Mouse (Mus musculus) neural tube, postnatal 0 days (tissue): ENCODE data around the gene Apol8. TPM values are rescaled to one million over a fixed set of nuclear protein-coding genes. Genes with fewer than 3 reads are reported as not detected.

ENCODE experiments used
- polyA plus RNA-seq: library from polyadenylated mRNA; unstranded; fragments of >200 nt; fragmentation: Nextera tagmentation; extraction: Ambion mirVana; gene quantifications from 2 replicates; pipeline ENCODE4 v1.2.1, GENCODE M21; 2015

The Apol8 gene
- polyA plus RNA-seq, result 0.23 and 0.38 TPM in 2 replicates

DNA sequence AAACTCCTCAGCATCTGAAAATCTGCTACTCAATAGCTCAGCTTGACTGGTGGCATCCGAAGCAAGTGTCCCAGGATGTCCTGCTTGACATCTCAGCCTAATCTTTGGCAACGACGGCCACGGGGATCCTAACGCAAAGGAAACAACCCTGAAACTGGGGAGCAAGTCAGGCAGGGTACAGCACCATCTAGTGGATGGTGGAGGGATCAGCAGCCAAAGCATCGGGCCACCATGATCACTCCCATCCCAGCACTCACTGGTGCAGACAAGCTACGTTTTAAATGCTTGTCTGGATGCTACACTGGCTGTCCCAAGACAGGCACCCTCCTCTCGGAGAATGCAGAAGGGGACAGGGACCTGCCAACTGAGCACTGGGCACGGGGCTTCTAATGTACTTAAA, at the start of gene Apol8:
TSS of gene Apol8 (minus strand) at position 156 of the 400 bp plus-strand sequence.

GRCm38 (mm10) chr15:77728739-77729138, 28.1 kb downstream of the Apol8 start, which contains the start of gene Apol9b:
Gene Apol9b, plus strand, starts transcription at chr15:77729039.

DNA sequence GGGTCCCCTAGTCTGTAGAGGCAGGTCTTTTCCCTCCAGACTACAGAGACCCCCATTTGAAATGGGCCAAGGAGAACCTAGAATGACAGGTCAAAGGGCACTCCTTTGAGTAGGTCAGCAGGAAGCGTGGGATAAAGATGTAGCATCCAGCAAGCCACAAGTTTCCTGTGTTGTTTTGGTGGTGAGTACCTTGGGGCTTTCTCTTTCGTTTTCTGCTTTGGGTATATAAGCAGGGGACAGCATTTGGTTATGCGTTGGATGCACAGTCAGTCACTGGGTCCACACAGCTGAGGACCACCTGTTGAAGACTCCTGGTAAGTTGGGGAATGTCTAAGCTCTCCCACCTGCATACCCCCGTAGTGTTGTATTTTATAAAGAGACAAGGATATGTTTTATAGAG, 58.1 kb downstream of the Apol8 start, which contains the start of gene Apol7e:
TSS of gene Apol7e (plus strand) at position 202 of the 400 bp plus-strand sequence.

Other genes starting within 250 kb of the Apol8 start
- not detected in 2 replicates for gene Apol11a, start 248.7 kb downstream of the Apol8 start, polyA plus RNA-seq
- not detected in 2 replicates for gene Apol7c, start 223.7 kb downstream of the Apol8 start, polyA plus RNA-seq
- gene 1700025B11Rik, start 195.1 kb downstream of the Apol8 start, polyA plus RNA-seq, result not detected in 2 replicates
- gene Apol10b, start 160.9 kb downstream of the Apol8 start, polyA plus RNA-seq, result 0.08 and 0.09 TPM in 2 replicates
- gene Gm36245, start 157.7 kb downstream of the Apol8 start, polyA plus RNA-seq, result not detected in 2 replicates
- gene Apol11b, start 113.7 kb downstream of the Apol8 start, polyA plus RNA-seq, result not detected in 2 replicates
- gene Apol7e, start 58.1 kb downstream of the Apol8 start, polyA plus RNA-seq, result not detected in 2 replicates
- gene Apol9b, start 28.0 kb downstream of the Apol8 start, polyA plus RNA-seq, result 0.81 TPM in 1 of 2 replicates, not detected in the other
- 7.9 and 8.1 TPM in 2 replicates for gene Myh9, start 85.2 kb upstream of the Apol8 start, polyA plus RNA-seq
- 197 and 207 TPM in 2 replicates for gene Txn2, start 172.0 kb upstream of the Apol8 start, polyA plus RNA-seq
- gene Foxred2, start 199.7 kb upstream of the Apol8 start, polyA plus RNA-seq, result 7.9 and 9.4 TPM in 2 replicates
- gene Eif3d, start 213.8 kb upstream of the Apol8 start, polyA plus RNA-seq, result 131 and 143 TPM in 2 replicates